ENCODE assay signal across 15 mouse cellular contexts in genomic region chr6:87278151-87278550, GRCm38 (mm10). TPM values are rescaled to one million over a fixed set of nuclear protein-coding genes. Genes with fewer than 3 reads are reported as not detected.
DNase-seq lines count a peak whose midpoint lies in the region; ATAC-seq and TF ChIP-seq lines count a peak whose summit lies in the region.
"Had no signal": no experiment of that assay in that cellular context is flagged by ENCODE, and none has a peak within 500 bp of the region (broad histone marks: within the 10 kb centered on the region; RNA-seq: fewer than 3 reads in every experiment).

No protein-coding gene starts in this region.

- TF ChIP-seq EP300 in lung, postnatal 0 days (IDR thresholded peaks at IDR 0.05) = no peak

- H3K4me1 ChIP-seq in hindbrain, postnatal 0 days (ENCODE audit: insufficient read depth, low read length) = peaks cover 22% of the 10 kb centered on the region
- peaks cover 25% of the 10 kb centered on the region for H3K4me1 ChIP-seq in hindbrain, embryonic 10.5 days (replicated peaks)
- H3K4me1 ChIP-seq in lung, postnatal 0 days (ENCODE audit: insufficient read depth, low read depth, low read length) = peaks cover 23% of the 10 kb centered on the region; the same call in 1 of the 2 replicates
- peaks cover 38% of the 10 kb centered on the region for H3K4me1 ChIP-seq in kidney, embryonic 16.5 days (ENCODE audit: insufficient read depth, low read length)

- no peak for TF ChIP-seq CTCF in hindbrain, postnatal 0 days (IDR thresholded peaks at IDR 0.05; ENCODE audit: low read depth)
- TF ChIP-seq CTCF in lung, postnatal 0 days (IDR thresholded peaks at IDR 0.05) = no peak

- intact Hi-C loops in left cerebral cortex, postnatal 25 days (cut with DNase I) = no loop called here

- no peak for DNase-seq in hindbrain, postnatal 0 days (ENCODE audit: low spot score)
- DNase-seq in hindbrain, embryonic 10.5 days (ENCODE audit: low spot score) = no peak
- DNase-seq in lung, postnatal 0 days (ENCODE audit: low spot score) = no peak
- DNase-seq in lung, postnatal 25 days (ENCODE audit: low spot score) = no peak
- DNase-seq in lung, postnatal 4 days = peak; percentile 36 to 46
- no peak for DNase-seq in left cerebral cortex, postnatal 25 days (ENCODE audit: low spot score in 2 of 2)
- DNase-seq: cerebellum, adult 9-10 months; gastrocnemius, postnatal 25 days; layer of hippocampus, postnatal 36 days; right cerebral cortex, postnatal 25 days had no signal

- H3K4me3 ChIP-seq in hindbrain, postnatal 0 days (ENCODE audit: low read length) = no peak overlapping the region
- H3K4me3 ChIP-seq in hindbrain, embryonic 10.5 days = no peak overlapping the region
- no peak overlapping the region for H3K4me3 ChIP-seq in lung, postnatal 0 days (ENCODE audit: low read depth, low read length)
- H3K4me3 ChIP-seq in kidney, embryonic 16.5 days (ENCODE audit: low read length) = no peak overlapping the region
- H3K4me3 ChIP-seq: forebrain, embryonic 13.5 days; heart, embryonic 13.5 days; liver, embryonic 15.5 days had no signal

- H3K9me3 ChIP-seq in hindbrain, postnatal 0 days (ENCODE audit: low read length) = no peaks in the 10 kb centered on the region
- peaks cover 7% of the 10 kb centered on the region; the same call in 1 of the 2 replicates for H3K9me3 ChIP-seq in hindbrain, embryonic 10.5 days
- no peaks in the 10 kb centered on the region for H3K9me3 ChIP-seq in lung, postnatal 0 days (ENCODE audit: low read length)
- H3K9me3 ChIP-seq in kidney, embryonic 16.5 days (ENCODE audit: low read length) = peaks cover 6% of the 10 kb centered on the region
- H3K9me3 ChIP-seq: liver, embryonic 15.5 days had no signal

- no peak overlapping the region for H3K9ac ChIP-seq in hindbrain, postnatal 0 days (replicated peaks; ENCODE audit: low read length)
- no peak overlapping the region for H3K9ac ChIP-seq in lung, postnatal 0 days (replicated peaks; ENCODE audit: low read depth)
- H3K9ac ChIP-seq in kidney, embryonic 16.5 days (replicated peaks; ENCODE audit: low read length) = no peak overlapping the region
- H3K9ac ChIP-seq: forebrain, embryonic 13.5 days; heart, embryonic 13.5 days; liver, embryonic 15.5 days had no signal

- H3K27me3 ChIP-seq in hindbrain, postnatal 0 days (ENCODE audit: insufficient read depth, low read length) = no peaks in the 10 kb centered on the region
- no peaks in the 10 kb centered on the region for H3K27me3 ChIP-seq in hindbrain, embryonic 10.5 days (ENCODE audit: insufficient read depth, poor library complexity, severe bottlenecking)
- no peaks in the 10 kb centered on the region for H3K27me3 ChIP-seq in lung, postnatal 0 days (replicated peaks; ENCODE audit: insufficient read depth, low read length)
- H3K27me3 ChIP-seq in kidney, embryonic 16.5 days (ENCODE audit: insufficient read depth, low read length) = peaks cover 14% of the 10 kb centered on the region
- H3K27me3 ChIP-seq: liver, embryonic 15.5 days had no signal

- no peaks in the 10 kb centered on the region; the same call in 1 of the 2 replicates for H3K36me3 ChIP-seq in hindbrain, postnatal 0 days (ENCODE audit: insufficient read depth, low read length)
- peaks cover 22% of the 10 kb centered on the region for H3K36me3 ChIP-seq in hindbrain, embryonic 10.5 days
- H3K36me3 ChIP-seq in lung, postnatal 0 days (ENCODE audit: insufficient read depth, low read length) = 0 out of 2 replicates have a peak, but pooled peaks cover 4% of the 10 kb centered on the region
- peaks cover 8% of the 10 kb centered on the region for H3K36me3 ChIP-seq in kidney, embryonic 16.5 days (ENCODE audit: insufficient read depth, low read length)
- H3K36me3 ChIP-seq: liver, embryonic 15.5 days had no signal

- H3K4me2 ChIP-seq in hindbrain, postnatal 0 days (ENCODE audit: low read depth, low read length) = no peak overlapping the region
- H3K4me2 ChIP-seq in lung, postnatal 0 days (replicated peaks; ENCODE audit: low read depth, low read length) = no peak overlapping the region
- no peak overlapping the region for H3K4me2 ChIP-seq in kidney, embryonic 16.5 days (replicated peaks; ENCODE audit: low read depth, low read length)
- H3K4me2 ChIP-seq: forebrain, embryonic 13.5 days; heart, embryonic 13.5 days; liver, embryonic 15.5 days had no signal

- ATAC-seq in hindbrain, postnatal 0 days = 0 out of 2 replicates have a peak, but pooled peaks have one; percentile 11
- ATAC-seq in lung, postnatal 0 days = no peak
- no peak for ATAC-seq in kidney, embryonic 16.5 days (ENCODE audit: low FRiP score, low TSS enrichment)
- ATAC-seq: forebrain, embryonic 13.5 days; inflammation-experienced regulatory T-cells, adult 6 months had no signal

- 30% methylated on average over 5 of the region's 5 CpGs for WGBS in hindbrain, postnatal 0 days
- WGBS in hindbrain, embryonic 10.5 days = 65% methylated on average over 5 of the region's 5 CpGs
- 28% methylated on average over 5 of the region's 5 CpGs for WGBS in lung, postnatal 0 days
- WGBS in kidney, embryonic 16.5 days = 36% methylated on average over 5 of the region's 5 CpGs

- peak overlapping the region; percentile 73; the same call in 1 of the 2 replicates for H3K27ac ChIP-seq in hindbrain, postnatal 0 days
- no peak overlapping the region for H3K27ac ChIP-seq in hindbrain, embryonic 10.5 days
- H3K27ac ChIP-seq in lung, postnatal 0 days (ENCODE audit: low read length) = peak overlapping the region; percentile 54
- H3K27ac ChIP-seq in kidney, embryonic 16.5 days (ENCODE audit: low read length) = peak overlapping the region; percentile 57; the same call in 1 of the 2 replicates
- H3K27ac ChIP-seq: forebrain, embryonic 13.5 days; liver, embryonic 15.5 days had no signal

RNA-seq across cellular contexts. Expression of gene Antxr1, which starts 57.5 kb away (rescaled TPM):
- 17.9 and 24.5 TPM in 2 replicates for total RNA-seq in hindbrain, postnatal 0 days (2014; rRNA removed)
- 4.0 and 4.2 TPM in 2 replicates for polyA plus RNA-seq in hindbrain, postnatal 0 days (2015; fragmentation: Nextera tagmentation; extraction: Ambion mirVana)
- 2.8 and 4.0 TPM in 2 replicates for polyA plus RNA-seq in hindbrain, embryonic 10.5 days (2016; fragmentation: Nextera tagmentation; extraction: Ambion mirVana)
- 11.7 and 13.9 TPM in 2 replicates for polyA plus RNA-seq in lung, postnatal 0 days (2015; fragmentation: Nextera tagmentation; extraction: Ambion mirVana)
- polyA plus RNA-seq in kidney, embryonic 16.5 days (2015; fragmentation: Nextera tagmentation; extraction: Ambion mirVana) = 5.2 and 5.5 TPM in 2 replicates
- 10 to 100 TPM; 13.5 to 14.7 TPM for total RNA-seq in left cerebral cortex, postnatal 25 days (2021)

Comparison
In these comparisons a context has a peak if more than half of its experiments do, and no peak if none do; other contexts are left out.
1. DNase-seq: peak in lung, postnatal 4 days (2 of 2); none in hindbrain, postnatal 0 days (single experiment), hindbrain, embryonic 10.5 days (single experiment), lung, postnatal 0 days (single experiment), lung, postnatal 25 days (single experiment) and left cerebral cortex, postnatal 25 days (0 of 2).